8 mouse cellular contexts compared by ENCODE assay signal in the genomic region with DNA sequence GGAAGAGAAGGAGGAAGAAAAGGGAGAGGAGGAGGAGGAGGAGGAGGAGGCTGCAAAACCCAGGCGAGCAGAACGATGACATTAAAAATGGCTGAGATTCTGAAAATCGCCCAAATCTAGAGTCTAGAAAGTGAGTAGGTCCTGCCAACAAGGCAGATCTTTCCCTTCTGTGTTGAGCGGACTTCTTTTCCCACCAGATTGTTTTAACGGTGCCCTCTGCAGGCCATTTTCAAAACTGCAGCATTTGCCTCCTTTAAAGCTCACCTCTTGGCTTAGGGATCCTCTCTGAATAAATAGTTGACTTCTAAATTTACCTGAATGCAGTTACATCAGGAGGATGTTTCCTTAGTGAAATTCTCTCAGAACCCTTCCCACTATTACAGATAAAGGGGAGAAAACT.
A peak's percentile ranks its signal among the peaks of the same experiment; 100 is the strongest.
DNase-seq lines count a peak whose midpoint lies in the region; ATAC-seq lines count a peak whose summit lies in the region.

No protein-coding gene starts in this region.

- peak; percentile 68 for ATAC-seq in common myeloid progenitor, adult 5-6 weeks (replicated peaks; ENCODE audit: low read depth, poor library complexity, severe bottlenecking)
- ATAC-seq in kidney, embryonic 15.5 days (replicated peaks; ENCODE audit: low FRiP score), result no peak
- ATAC-seq in limb, embryonic 13.5 days (ENCODE audit: low FRiP score, low read depth), result peak; percentile 66; the same call in 1 of the 2 replicates

- WGBS in kidney, embryonic 15.5 days, result 18% methylated on average over 5 of the region's 5 CpGs
- 13% methylated on average over 5 of the region's 5 CpGs for WGBS in limb, embryonic 13.5 days

- no peak overlapping the region for H3K4me3 ChIP-seq in kidney, embryonic 15.5 days (replicated peaks)
- H3K4me3 ChIP-seq in limb, embryonic 13.5 days, result no peak overlapping the region

- H3K9ac ChIP-seq in kidney, embryonic 15.5 days, result no peak overlapping the region
- H3K9ac ChIP-seq in limb, embryonic 13.5 days, result no peak overlapping the region

- peak overlapping the region; percentile 33 for H3K4me2 ChIP-seq in kidney, embryonic 15.5 days
- no peak overlapping the region for H3K4me2 ChIP-seq in limb, embryonic 13.5 days (replicated peaks)

- no peaks in the 10 kb centered on the region for H3K9me3 ChIP-seq in kidney, embryonic 15.5 days (replicated peaks)
- no peaks in the 10 kb centered on the region for H3K9me3 ChIP-seq in limb, embryonic 13.5 days

- no peak overlapping the region for H3K27ac ChIP-seq in kidney, embryonic 15.5 days
- no peak overlapping the region for H3K27ac ChIP-seq in limb, embryonic 13.5 days

- intact Hi-C loops in gastrocnemius, postnatal 14 days (cut with DNase I; ENCODE audit: low total_unique reads), result no loop called here

- H3K4me1 ChIP-seq in kidney, embryonic 15.5 days, result no peaks in the 10 kb centered on the region
- H3K4me1 ChIP-seq in limb, embryonic 13.5 days, result no peaks in the 10 kb centered on the region

- no peaks in the 10 kb centered on the region for H3K27me3 ChIP-seq in kidney, embryonic 15.5 days
- H3K27me3 ChIP-seq in limb, embryonic 13.5 days, result peaks cover 22% of the 10 kb centered on the region

- peak; percentile 50 for DNase-seq in 416B (ENCODE audit: low read depth)
- DNase-seq in ZHBTc4 (ENCODE audit: low read depth, low spot score), result peak; percentile 74
- DNase-seq in gastrocnemius, postnatal 14 days, result peak; percentile 69
- DNase-seq in retina, embryonic 14.5 days (ENCODE audit: low spot score), result peak; percentile 90
- DNase-seq in urinary bladder, adult 2 months (ENCODE audit: low spot score), result peak; percentile 51

- no peaks in the 10 kb centered on the region for H3K36me3 ChIP-seq in kidney, embryonic 15.5 days
- no peaks in the 10 kb centered on the region for H3K36me3 ChIP-seq in limb, embryonic 13.5 days
